Mouse (Mus musculus) stomach, postnatal 0 days (tissue): ENCODE measurements around the gene Xpo5.

Experiments used
- CTCF ChIP-seq: IDR thresholded peaks from 2 replicates; pipeline ENCODE4 v1.5.1; 2016; ENCODE audit warnings: antibody characterized with exemption, low read depth, mild to moderate bottlenecking, moderate library complexity
- EP300 ChIP-seq: optimal IDR thresholded peaks from 2 replicates; pipeline ENCODE3; 2016; ENCODE audit warnings: antibody characterized with exemption

GRCm38 (mm10) chr17:46278011-46278765 is 75.6 kb downstream of the Xpo5 start:
- TF ChIP-seq CTCF (no peak), EP300 (no peak)
